Mouse (Mus musculus): ENCODE measurements around the gene Atp2b2. TPM values are rescaled to one million over a fixed set of nuclear protein-coding genes. Genes with fewer than 3 reads are reported as not detected.
A peak's percentile ranks its signal among the peaks of the same experiment; 100 is the strongest.
"Not testable (repeated sequence)": the region's sequence is repeated elsewhere in the genome, so short reads cannot be mapped to it uniquely, and the experiment has no call there.

The Atp2b2 gene
- total RNA-seq, 4 experiments from 2014 or later, result 564 to 646 (median 592) TPM

DNA sequence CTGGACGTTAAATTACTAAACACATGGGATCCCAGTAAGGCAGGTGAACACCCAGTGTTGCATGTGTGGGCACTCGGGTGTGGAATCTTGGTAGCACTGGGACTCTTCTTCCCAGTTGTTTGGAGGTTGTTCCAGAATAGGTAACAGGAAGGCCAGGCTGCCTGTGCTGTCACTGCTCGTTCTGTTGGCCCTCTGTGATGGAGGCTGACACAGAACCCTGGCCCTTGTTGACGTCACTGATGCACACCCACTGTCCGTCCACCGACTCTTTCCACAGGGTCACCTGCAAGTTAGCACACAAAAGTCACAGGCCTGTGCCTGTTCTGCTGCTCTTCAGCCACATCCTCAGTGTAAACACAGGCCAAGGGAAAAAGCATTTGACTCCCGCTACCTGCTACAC is 314.2 kb downstream of the Atp2b2 start:
- no peak for DNase-seq (ENCODE audit: low spot score in 2 of 2)

- DNase-seq (ENCODE audit: low spot score in 2 of 2), result no peak
These were observed 321.4 kb downstream of the Atp2b2 start for GRCm38 (mm10) chr6:113721061-113721460.

- no peak for DNase-seq (ENCODE audit: low spot score in 2 of 2)
These were observed 322.5 kb downstream of the Atp2b2 start, which contains the start of gene Ghrl for GRCm38 (mm10) chr6:113719878-113720277. Gene Ghrl, minus strand, starts transcription at chr6:113719880.

DNA sequence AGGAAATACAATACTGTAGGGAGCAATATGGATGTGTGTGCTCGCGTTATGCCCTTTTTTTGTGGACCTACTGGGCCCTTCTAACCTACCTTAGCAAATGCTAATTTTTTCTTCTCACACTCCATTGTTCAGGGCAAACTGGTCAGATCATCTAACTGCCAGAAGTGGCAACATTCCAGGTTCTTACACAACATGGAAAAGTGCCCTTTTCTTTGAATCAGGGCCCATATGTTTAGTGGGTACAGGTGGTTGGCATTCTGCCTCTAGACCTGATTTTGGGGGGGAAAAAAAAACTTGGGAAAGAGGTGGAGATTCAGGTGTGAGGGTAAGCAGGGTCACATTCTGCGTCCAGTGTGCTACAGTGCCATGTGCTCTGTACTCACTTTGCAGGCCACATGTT is 324.9 kb downstream of the Atp2b2 start:
- DNase-seq (ENCODE audit: low spot score in 2 of 2), result no peak

DNA sequence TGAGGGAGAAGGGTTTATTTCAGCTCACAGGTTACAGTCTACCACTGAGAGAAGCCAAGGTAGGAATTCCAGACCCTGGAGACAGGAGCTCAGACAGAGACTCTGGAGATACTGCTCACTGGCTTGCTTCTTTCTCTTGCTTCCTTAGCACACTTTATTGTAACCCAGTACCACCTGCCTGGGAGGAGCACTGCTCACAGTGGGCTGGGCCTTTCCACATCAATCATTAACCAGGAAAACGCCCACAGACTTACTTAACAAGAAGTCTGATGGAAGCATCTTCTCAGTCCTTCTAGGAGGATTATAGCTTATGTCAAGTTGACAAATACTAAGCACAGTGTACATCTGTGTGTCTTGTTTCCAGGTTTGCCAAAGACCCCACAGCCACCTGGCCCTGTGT is 327.6 kb downstream of the Atp2b2 start:
- DNase-seq (ENCODE audit: low spot score in 2 of 2), result no peak

- DNase-seq (ENCODE audit: low spot score in 2 of 2), result no peak
These were observed 328.1 kb downstream of the Atp2b2 start for GRCm38 (mm10) chr6:113714276-113714675.

GRCm38 (mm10) chr6:113713389-113713788 is 329.0 kb downstream of the Atp2b2 start:
- DNase-seq (ENCODE audit: low spot score in 2 of 2), result not testable (repeated sequence)

DNA sequence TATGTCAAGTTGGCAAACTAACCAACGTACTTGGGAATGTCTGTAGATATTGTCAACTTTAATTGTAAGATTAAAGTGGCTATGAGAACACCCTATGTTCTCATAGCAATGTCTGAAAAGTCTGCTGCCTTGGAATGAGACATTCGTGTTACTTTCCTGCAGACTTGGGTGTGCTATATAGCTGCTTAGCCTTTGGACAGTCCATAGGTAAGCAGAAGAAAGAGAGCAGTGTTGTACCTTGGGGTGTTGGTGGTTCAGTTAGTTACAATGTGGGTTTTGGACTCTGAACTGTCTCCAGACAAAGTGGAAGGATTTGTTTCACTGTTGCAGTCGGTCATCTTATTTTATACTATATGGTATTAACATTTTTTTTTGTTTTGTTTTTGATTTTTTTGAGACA is 329.7 kb downstream of the Atp2b2 start:
- no peak for DNase-seq (ENCODE audit: low spot score in 2 of 2)

- no peak for DNase-seq (ENCODE audit: low spot score in 2 of 2)
These were observed 344.9 kb downstream of the Atp2b2 start for GRCm38 (mm10) chr6:113697222-113698205.

GRCm38 (mm10) chr6:113696582-113697221 is 345.7 kb downstream of the Atp2b2 start, which contains the start of gene Tatdn2:
Gene Tatdn2, plus strand, starts transcription at chr6:113697050.
- peak; percentile 86 to 97 for DNase-seq (ENCODE audit: low spot score in 2 of 2)

GRCm38 (mm10) chr6:113695766-113696355 is 346.6 kb downstream of the Atp2b2 start:
- no peak for DNase-seq (ENCODE audit: low spot score in 2 of 2)

DNA sequence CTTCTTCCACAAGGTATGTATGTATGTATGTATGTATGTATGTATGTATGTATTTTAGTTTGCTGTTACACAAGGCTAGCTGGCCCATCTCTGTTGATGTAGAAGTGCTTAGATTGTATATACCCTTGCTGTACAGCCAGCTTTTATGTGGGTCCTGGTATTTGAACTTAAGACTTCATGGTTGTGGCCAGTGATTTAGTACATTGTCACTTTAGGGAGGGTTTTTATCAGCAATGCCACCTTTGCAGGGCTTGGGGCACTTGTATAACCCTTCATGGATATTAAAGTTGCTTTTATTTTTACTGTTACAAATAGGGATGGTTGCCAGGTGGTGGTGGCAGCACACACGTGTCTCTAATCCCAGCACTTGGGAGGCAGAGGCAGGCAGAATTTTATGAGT is 347.2 kb downstream of the Atp2b2 start:
- DNase-seq (ENCODE audit: low spot score in 2 of 2), result no peak

Small RNA genes lying within 50 kb of the gene (microRNA-seq; reads per million reads assigned to microRNA genes)
- gene Mir7042, result 0.66 to 1.7 reads per million in 2 experiments

Other genes with a start within 250 kb of the Atp2b2 start
- 100 to 1,000 TPM; 103 to 112 (median 104) TPM for gene Slc6a11, start 88.6 kb upstream of the Atp2b2 start, total RNA-seq (2022)
- gene Slc6a1, start 240.0 kb upstream of the Atp2b2 start, total RNA-seq (2022), result 100 to 1,000 TPM; 289 to 321 (median 300) TPM

Data from left cerebral cortex, adult 8-10 months (tissue).